Mouse (Mus musculus) liver, embryonic 15.5 days (tissue): Measurements from ENCODE around the gene Zc3h10. TPM values are rescaled to one million over a fixed set of nuclear protein-coding genes. Genes with fewer than 3 reads are reported as not detected.
"Not testable (repeated sequence)": the region's sequence is repeated elsewhere in the genome, so short reads cannot be mapped to it uniquely, and the experiment has no call there.

Experiments
- ATAC-seq: fragments of 200-750 bp; cut with Nextera tagmentation; 2 replicates; pipeline ENCODE4 v1.8.0; 2017; ENCODE audit warnings: moderate number of reproducible peaks, mild to moderate bottlenecking, moderate library complexity; ENCODE audit not compliant: insufficient read depth
- H3K27ac ChIP-seq: fragments of 300-500 bp; sonication (generic); replicated peaks from 2 replicates; pipeline ENCODE4 v1.5.1; 2015; ENCODE audit warnings: mild to moderate bottlenecking, inconsistent platforms
- H3K27me3 ChIP-seq: fragments of 300-500 bp; sonication (generic); 2 replicates; pipeline ENCODE4 v1.6.1; 2015; ENCODE audit warnings: mild to moderate bottlenecking, inconsistent platforms
- H3K36me3 ChIP-seq: fragments of 300-500 bp; sonication (generic); replicated peaks from 2 replicates; pipeline ENCODE4 v1.6.1; 2015; ENCODE audit warnings: moderate library complexity, mild to moderate bottlenecking, inconsistent platforms
- H3K4me1 ChIP-seq: fragments of 300-500 bp; sonication (generic); replicated peaks from 2 replicates; pipeline ENCODE4 v1.6.1; 2015; ENCODE audit warnings: inconsistent platforms
- H3K4me2 ChIP-seq: fragments of 300-500 bp; sonication (generic); 2 replicates; pipeline ENCODE4 v1.6.1; 2015; ENCODE audit warnings: moderate library complexity, mild to moderate bottlenecking, inconsistent platforms
- H3K4me3 ChIP-seq: fragments of 300-500 bp; sonication (generic); replicated peaks from 2 replicates; pipeline ENCODE4 v1.5.1; 2015; ENCODE audit warnings: mild to moderate bottlenecking, inconsistent platforms
- H3K9ac ChIP-seq: fragments of 300-500 bp; sonication (generic); 2 replicates; pipeline ENCODE4 v1.6.1; 2015; ENCODE audit warnings: moderate library complexity, mild to moderate bottlenecking, inconsistent platforms
- H3K9me3 ChIP-seq: fragments of 300-500 bp; sonication (generic); replicated peaks from 2 replicates; pipeline ENCODE4 v1.6.1; 2016; ENCODE audit warnings: inconsistent platforms
- WGBS: fragments of 180-500 bp; shearing (Covaris S2); methylation state at CpG from one replicate; pipeline ENCODE4 v1.1.7; 2015; ENCODE audit warnings: mixed read lengths; ENCODE audit not compliant: insufficient replicate concordance; 5-methylcytosine and 5-hydroxymethylcytosine counted together
- polyA plus RNA-seq: library from polyadenylated mRNA; unstranded; fragments of >200 nt; fragmentation: Nextera tagmentation; extraction: Ambion mirVana; gene quantifications from 2 replicates; pipeline ENCODE4 v1.2.1, GENCODE M21; 2015

Gene Zc3h10
- polyA plus RNA-seq, 1 experiment from 2014 or later: 4.9 TPM

DNA sequence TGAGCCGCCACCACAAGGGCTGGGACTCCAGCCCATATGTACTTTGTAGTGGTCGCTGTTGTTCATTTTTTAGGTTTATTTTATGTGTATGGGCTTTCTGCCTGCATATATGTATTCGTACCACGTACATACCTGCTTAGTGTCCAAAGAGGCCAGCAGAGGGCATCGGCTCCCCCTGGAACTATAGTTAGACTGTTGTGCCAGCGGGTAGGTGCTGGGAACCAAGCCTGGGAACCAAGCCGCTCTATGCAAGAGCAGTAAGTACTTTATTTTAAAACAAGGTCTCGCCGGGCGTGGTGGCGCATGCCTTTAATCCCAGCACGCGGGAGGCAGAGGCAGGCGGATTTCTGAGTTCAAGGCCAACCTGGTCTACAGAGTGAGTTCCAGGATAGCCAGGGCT is 41.6 kb downstream of the Zc3h10 start:
- 90% methylated on average over 14 of the region's 14 CpGs for WGBS
- ATAC-seq: no peak
- H3K27ac ChIP-seq: no peak overlapping the region
- no peaks in the 10 kb centered on the region for H3K27me3 ChIP-seq
- no peak overlapping the region for H3K4me3 ChIP-seq
- H3K36me3 ChIP-seq: peaks cover 16% of the 10 kb centered on the region
- peaks cover 54% of the 10 kb centered on the region for H3K4me1 ChIP-seq
- H3K4me2 ChIP-seq: no peak overlapping the region
- H3K9me3 ChIP-seq: no peaks in the 10 kb centered on the region
- no peak overlapping the region for H3K9ac ChIP-seq

DNA sequence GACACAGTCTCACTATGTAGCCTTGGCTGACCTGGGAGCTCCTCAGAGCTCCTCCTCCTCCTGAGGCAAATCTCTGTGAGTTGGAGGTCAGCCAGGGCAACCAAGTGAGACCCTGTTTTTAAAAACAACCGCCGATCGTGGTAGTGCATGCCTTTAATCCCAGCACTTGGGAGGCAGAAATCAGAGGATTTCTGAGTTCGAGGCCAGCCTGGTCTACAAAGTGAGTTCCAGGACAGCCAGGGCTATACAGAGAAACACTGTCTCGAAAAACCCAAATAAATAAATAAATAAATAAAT is 42.3 kb downstream of the Zc3h10 start:
- Histone ChIP-seq H3K27ac (peak overlapping the region; percentile 64; the same call in 1 of the 2 replicates), H3K36me3 (peaks cover 11% of the 10 kb centered on the region), H3K4me2 (peak overlapping the region; percentile 43; the same call in 1 of the 2 replicates), H3K9ac (0 out of 2 replicates have a peak overlapping the region, but pooled peaks have one; percentile 1), H3K4me1 (peaks cover 52% of the 10 kb centered on the region)
- not testable (repeated sequence) for ATAC-seq, H3K27me3 ChIP-seq, H3K4me3 ChIP-seq, H3K9me3 ChIP-seq
- WGBS: 70% methylated on average over 5 of the region's 5 CpGs

DNA sequence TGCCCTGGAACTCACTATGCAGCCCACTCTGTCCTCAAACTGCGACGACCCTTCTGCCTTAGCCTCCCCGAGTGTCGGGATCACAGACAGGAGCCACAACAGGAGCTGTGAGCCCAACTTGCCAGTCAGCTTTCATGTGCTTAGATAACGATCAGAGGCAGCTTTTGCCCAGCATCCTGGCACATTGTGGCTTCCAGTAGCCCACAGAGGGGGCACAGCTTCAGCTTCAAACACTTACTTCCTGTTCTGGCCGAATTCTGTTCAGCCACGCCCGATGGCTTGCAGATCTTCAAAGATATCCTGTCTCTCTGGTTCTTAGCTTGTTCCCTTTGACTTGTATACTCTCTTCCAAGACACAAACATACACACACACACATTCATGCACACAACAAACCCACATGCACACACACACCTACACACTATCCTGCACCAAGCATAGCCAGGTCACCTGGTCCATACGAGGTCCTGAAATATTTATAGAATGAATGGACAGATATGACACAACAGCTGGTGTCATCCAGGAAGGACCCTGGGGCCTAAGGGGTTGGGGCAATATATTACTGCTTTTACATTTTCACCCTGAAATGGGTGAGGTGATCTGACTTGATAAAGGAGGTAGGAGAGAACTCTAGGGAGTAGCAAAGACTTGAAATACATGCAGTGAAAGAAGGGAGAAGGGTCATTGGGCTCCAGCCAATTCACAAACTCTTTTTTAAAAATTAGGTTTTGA is 42.8 kb downstream of the Zc3h10 start:
- Histone ChIP-seq H3K9me3 (no peaks in the 10 kb centered on the region), H3K4me1 (peaks cover 50% of the 10 kb centered on the region), H3K36me3 (peaks cover 6% of the 10 kb centered on the region; the same call in 1 of the 2 replicates), H3K4me2 (peak overlapping the region; percentile 43), H3K4me3 (no peak overlapping the region), H3K9ac (0 out of 2 replicates have a peak overlapping the region, but pooled peaks have one; percentile 1), H3K27ac (peak overlapping the region; percentile 64), H3K27me3 (no peaks in the 10 kb centered on the region)
- WGBS: 11% methylated on average over 9 of the region's 9 CpGs
- ATAC-seq: peak; percentile 20; the same call in 1 of the 2 replicates

DNA sequence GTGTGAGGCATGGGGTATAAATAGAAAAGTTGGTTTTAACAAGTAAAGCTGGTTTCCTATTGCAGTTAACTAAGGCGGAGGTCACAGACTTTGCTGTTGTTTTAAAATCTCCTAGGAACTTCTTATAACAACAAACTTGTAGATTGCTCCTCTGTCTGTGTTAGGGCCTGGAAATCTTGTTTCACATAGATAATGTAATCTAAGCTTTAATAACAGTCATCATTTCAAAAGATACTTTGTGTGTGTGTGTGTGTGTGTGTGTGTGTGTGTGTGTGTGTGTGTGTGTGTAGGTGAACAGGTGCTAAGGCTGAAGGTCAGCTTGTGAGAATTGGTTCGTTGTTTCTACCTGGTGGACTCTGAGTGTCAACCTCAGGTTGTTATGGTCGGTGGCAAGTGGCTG is 43.6 kb downstream of the Zc3h10 start:
- H3K36me3 ChIP-seq: 0 out of 2 replicates have a peak, but pooled peaks cover under 1% of the 10 kb centered on the region
- H3K27me3 ChIP-seq: no peaks in the 10 kb centered on the region
- peak overlapping the region; percentile 64 for H3K27ac ChIP-seq
- ATAC-seq: no peak
- WGBS: 38% methylated on average over 3 of the region's 3 CpGs
- H3K9me3 ChIP-seq: no peaks in the 10 kb centered on the region
- no peak overlapping the region for H3K4me3 ChIP-seq
- H3K9ac ChIP-seq: no peak overlapping the region
- H3K4me1 ChIP-seq: peaks cover 56% of the 10 kb centered on the region
- H3K4me2 ChIP-seq: peak overlapping the region; percentile 43; the same call in 1 of the 2 replicates

DNA sequence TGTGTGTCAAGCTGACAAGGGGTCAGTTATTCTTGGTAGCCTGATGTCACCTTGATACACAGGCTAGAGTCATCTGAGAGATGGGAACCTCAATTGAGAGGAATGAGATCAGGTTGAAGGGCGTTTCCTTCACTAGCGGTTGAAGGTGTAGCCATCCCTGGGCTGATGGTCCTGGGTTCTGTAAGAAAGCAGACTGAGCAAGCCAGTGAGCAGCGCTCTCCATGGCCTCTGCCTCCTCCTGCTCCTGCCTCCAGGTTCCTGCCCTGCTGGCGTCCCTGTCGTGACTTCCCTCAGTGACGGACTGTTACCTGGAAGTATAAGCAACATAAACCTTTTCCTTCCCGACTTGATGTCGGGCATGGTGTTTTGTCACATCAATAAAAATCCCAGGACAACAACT is 44.0 kb downstream of the Zc3h10 start:
- Histone ChIP-seq H3K4me3 (no peak overlapping the region), H3K27me3 (no peaks in the 10 kb centered on the region), H3K4me2 (no peak overlapping the region), H3K27ac (peak overlapping the region; percentile 64), H3K4me1 (peaks cover 56% of the 10 kb centered on the region), H3K9ac (no peak overlapping the region), H3K9me3 (no peaks in the 10 kb centered on the region), H3K36me3 (no peaks in the 10 kb centered on the region)
- WGBS: 72% methylated on average over 8 of the region's 8 CpGs
- no peak for ATAC-seq

DNA sequence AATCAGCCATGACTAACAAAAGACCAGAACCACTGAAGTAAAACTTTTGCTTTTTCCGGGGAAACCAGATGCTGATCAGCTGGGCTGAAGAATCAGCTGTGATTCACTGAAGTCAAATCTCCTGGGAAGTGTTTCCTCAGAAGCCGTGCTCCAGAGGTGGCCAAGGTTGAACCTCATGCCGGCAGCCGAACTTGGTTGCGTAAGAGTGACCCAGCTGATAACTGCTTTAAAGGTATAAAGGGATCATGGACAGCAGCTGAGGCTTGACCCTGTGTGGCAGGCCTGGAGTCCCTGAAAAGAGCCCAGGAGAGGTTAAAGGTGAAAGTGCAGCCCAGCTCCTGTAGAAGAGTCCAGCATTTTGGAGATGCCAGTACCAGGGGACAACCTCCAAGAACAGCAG is 45.2 kb downstream of the Zc3h10 start:
- no peaks in the 10 kb centered on the region for H3K27me3 ChIP-seq
- H3K36me3 ChIP-seq: no peaks in the 10 kb centered on the region
- peaks cover 68% of the 10 kb centered on the region for H3K4me1 ChIP-seq
- no peaks in the 10 kb centered on the region for H3K9me3 ChIP-seq
- ATAC-seq: no peak
- no peak overlapping the region for H3K9ac ChIP-seq
- peak overlapping the region; percentile 71 for H3K27ac ChIP-seq
- H3K4me3 ChIP-seq: no peak overlapping the region
- 56% methylated on average over 5 of the region's 5 CpGs for WGBS
- H3K4me2 ChIP-seq: no peak overlapping the region

DNA sequence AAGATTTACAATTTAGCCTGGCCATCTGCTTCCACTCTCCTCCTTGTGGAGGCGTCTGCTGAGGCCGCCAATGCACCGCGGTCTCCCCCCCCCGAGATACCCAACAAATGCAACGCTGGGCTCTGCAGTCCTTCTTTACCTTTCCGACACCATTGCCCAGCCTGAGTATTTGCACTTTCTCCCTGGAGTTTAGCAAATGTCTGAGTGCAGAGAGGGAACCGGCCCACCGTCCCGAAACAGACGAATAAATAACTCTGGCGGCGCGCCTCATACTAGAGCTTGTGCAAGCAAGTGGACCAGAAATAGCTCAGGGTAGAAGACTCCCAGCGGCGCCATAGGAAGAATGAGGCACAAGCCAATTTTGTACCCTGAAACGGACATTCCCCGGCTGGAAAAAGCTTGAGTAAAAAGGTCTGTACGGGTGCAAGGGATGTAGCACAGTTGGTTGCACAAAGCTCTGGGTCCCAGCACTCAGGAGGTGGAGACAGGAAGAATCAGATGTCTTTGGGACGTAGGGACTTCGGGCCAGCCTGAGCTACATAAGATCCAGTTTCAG is 48.4 kb downstream of the Zc3h10 start:
- Histone ChIP-seq H3K4me3 (peak overlapping the region; percentile 69), H3K9ac (peak overlapping the region; percentile 59), H3K4me1 (peaks cover 84% of the 10 kb centered on the region), H3K9me3 (no peaks in the 10 kb centered on the region), H3K27me3 (no peaks in the 10 kb centered on the region), H3K27ac (peak overlapping the region; percentile 90), H3K4me2 (peak overlapping the region; percentile 92), H3K36me3 (no peaks in the 10 kb centered on the region)
- peak; percentile 35 for ATAC-seq
- under 1% methylated on average over 21 of the region's 21 CpGs for WGBS

DNA sequence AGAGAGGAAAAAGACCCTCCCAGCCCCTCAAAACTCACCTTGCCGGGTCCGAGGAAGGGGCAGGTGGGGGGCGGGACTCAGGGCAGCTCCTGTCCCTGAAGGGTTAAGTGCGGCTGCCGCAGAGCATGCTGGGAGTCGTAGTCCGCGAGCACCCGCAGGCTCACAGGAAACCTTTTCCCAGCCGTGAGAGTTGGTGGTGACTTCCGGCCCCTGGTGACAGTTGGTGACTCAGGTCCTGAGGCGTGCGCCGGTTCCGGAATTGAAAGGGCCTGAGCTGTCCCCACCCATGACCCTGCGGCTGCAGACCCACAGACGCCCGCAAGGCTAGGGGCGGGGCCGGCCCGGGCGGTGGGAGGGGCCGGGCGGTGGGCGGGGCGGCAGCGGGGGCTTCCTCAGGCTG is 49.0 kb downstream of the Zc3h10 start, which contains the start of gene Myl6b:
Myl6b (minus strand) TSS at position 96 of the 400 bp plus-strand sequence.
- H3K4me1 ChIP-seq: peaks cover 79% of the 10 kb centered on the region
- ATAC-seq: peak; percentile 86
- H3K9me3 ChIP-seq: no peaks in the 10 kb centered on the region
- under 1% methylated on average over 27 of the region's 27 CpGs for WGBS
- peak within 1 kb of the TSS; percentile 69 for H3K4me3 ChIP-seq
- H3K4me2 ChIP-seq: peak within 1 kb of the TSS; percentile 92
- H3K36me3 ChIP-seq: no peaks in the 10 kb centered on the region
- H3K27ac ChIP-seq: peak within 1 kb of the TSS; percentile 90
- H3K9ac ChIP-seq: peak within 1 kb of the TSS; percentile 59
- H3K27me3 ChIP-seq: no peaks in the 10 kb centered on the region

DNA sequence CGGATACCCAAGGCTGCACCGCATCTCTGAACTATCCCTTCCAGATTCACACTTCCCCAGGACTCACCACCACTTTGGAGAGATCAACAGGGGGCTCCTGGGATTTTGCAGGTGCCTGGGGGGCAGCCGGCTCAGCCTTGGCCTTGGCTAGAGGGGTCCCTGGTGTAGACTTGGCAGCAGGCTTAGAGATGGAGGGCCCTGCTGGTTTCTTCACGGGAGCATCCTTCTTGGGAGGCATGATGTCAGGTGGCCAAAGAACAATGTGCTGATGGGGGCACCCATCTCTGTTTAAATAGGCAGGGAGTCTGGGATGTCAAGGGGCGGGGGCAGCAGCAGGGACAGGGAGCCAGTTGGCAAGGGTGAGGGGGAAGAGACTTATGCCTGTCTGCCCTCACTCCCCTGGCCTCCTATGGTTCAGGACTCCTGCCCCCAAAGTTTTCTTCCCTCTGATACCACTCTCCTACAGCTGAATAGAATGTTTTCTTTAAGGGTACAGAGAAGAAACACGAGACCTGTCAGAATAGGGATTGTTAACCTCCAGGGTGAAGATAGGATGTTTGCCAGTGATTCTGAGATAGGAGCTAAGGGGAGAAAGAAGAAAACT is 50.3 kb downstream of the Zc3h10 start:
- ATAC-seq: no peak
- H3K27me3 ChIP-seq: no peaks in the 10 kb centered on the region
- H3K4me3 ChIP-seq: no peak overlapping the region
- 65% methylated on average over 6 of the region's 6 CpGs for WGBS
- no peaks in the 10 kb centered on the region for H3K9me3 ChIP-seq
- no peak overlapping the region for H3K9ac ChIP-seq
- H3K4me2 ChIP-seq: no peak overlapping the region
- H3K4me1 ChIP-seq: peaks cover 75% of the 10 kb centered on the region
- H3K27ac ChIP-seq: no peak overlapping the region
- H3K36me3 ChIP-seq: no peaks in the 10 kb centered on the region

DNA sequence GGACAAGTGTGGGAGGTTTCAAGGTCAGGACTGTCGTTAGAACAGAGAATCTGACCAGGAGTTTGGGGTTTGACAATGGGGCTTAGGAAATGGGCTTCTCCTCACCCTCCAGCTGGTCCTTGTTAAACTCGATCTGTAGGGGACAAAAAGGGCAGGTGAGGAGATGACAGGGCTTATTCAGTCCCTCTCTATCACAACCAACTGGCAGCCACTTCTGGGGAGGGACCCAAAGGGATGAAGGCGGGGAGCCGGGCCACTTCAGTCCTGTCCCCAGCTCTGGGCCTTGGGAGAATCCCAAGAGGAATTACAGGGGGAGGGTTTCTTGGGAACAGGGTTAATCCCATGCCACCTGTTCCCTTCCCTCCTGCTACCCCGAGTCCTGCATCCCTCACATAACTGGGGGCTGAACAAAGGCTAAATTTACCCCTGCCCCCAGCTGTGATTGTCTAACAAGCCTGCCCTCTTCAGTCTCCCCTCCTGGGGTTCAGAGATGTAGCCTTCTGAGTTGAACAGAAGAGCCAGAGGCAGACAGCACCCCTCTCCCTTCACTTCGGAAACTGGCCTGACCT is 51.0 kb downstream of the Zc3h10 start:
- no peak overlapping the region for H3K4me2 ChIP-seq
- peaks cover 5% of the 10 kb centered on the region for H3K36me3 ChIP-seq
- no peaks in the 10 kb centered on the region for H3K9me3 ChIP-seq
- ATAC-seq: no peak
- H3K27me3 ChIP-seq: no peaks in the 10 kb centered on the region
- H3K27ac ChIP-seq: 0 out of 2 replicates have a peak overlapping the region, but pooled peaks have one; percentile 94
- no peak overlapping the region for H3K4me3 ChIP-seq
- peaks cover 75% of the 10 kb centered on the region for H3K4me1 ChIP-seq
- 68% methylated on average over 6 of the region's 6 CpGs for WGBS
- no peak overlapping the region for H3K9ac ChIP-seq

DNA sequence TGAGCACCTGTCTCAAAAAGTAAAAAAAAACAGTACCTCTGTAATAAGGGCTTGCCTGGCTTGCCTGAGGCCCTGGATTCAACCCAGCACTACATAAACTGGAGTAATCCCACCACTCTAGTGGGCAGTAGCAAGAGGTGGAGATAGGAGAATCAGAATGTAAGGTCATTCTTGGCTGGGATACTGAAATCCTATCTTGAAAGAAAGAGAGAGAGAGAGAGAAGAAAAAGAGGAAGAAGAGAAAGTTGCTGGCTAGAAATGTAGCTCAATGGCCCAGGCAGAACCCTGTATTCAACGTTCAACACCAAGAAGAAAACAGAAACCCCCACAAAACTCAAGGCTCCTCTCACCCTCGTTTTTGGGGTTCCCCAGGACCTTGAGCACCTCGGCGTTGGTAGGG is 51.7 kb downstream of the Zc3h10 start:
- Histone ChIP-seq H3K27me3 (no peaks in the 10 kb centered on the region), H3K36me3 (peaks cover 12% of the 10 kb centered on the region), H3K9me3 (no peaks in the 10 kb centered on the region), H3K4me1 (peaks cover 82% of the 10 kb centered on the region), H3K9ac (no peak overlapping the region), H3K27ac (peak overlapping the region; percentile 94; the same call in 1 of the 2 replicates), H3K4me2 (no peak overlapping the region), H3K4me3 (no peak overlapping the region)
- no peak for ATAC-seq
- 59% methylated on average over 4 of the region's 4 CpGs for WGBS
